Mouse (Mus musculus): Measurements from ENCODE around the gene Cobl. TPM values are rescaled to one million over a fixed set of nuclear protein-coding genes. Genes with fewer than 3 reads are reported as not detected.
A peak's percentile ranks its signal among the peaks of the same experiment; 100 is the strongest.

The Cobl gene
- polyA plus RNA-seq, 1 experiment from 2014 or later, result 14.2 TPM

DNA sequence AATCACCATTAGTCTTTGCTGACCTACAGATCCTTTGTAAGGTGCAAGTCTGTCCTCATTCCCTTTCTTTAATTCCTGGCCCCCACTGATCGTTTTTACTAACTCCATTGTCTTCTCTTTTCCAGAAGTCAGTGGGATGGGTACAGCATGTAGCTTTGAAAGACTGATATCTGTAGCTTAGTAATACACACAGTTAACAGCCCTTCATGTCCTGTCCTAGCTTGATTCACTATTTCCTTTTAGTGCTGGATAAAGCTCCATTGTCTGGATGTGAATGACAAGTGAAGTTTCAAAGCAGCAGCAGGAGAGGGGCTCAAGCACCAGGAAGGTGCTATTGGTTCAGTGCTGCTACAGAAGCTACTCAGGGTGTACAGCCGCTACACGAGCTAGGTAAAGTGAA lies 28.9 kb downstream of the Cobl start:
- Histone ChIP-seq H3K4me2 (replicated peaks; ENCODE audit: low read depth, low read length) (no peak overlapping the region), H3K9ac (replicated peaks; ENCODE audit: low read depth, low read length) (no peak overlapping the region), H3K4me3 (ENCODE audit: low read depth, low read length) (no peak overlapping the region), H3K27me3 (ENCODE audit: control insufficient read depth, insufficient read depth, low read length) (no peaks in the 10 kb centered on the region), H3K27ac (ENCODE audit: low read length) (no peak overlapping the region), H3K36me3 (ENCODE audit: control insufficient read depth, insufficient read depth, low read length) (no peaks in the 10 kb centered on the region), H3K9me3 (ENCODE audit: control insufficient read depth, low read depth, low read length) (no peaks in the 10 kb centered on the region), H3K4me1 (ENCODE audit: control insufficient read depth, insufficient read depth, low read length) (peaks cover 10% of the 10 kb centered on the region; the same call in 1 of the 2 replicates)
- WGBS, result 65% methylated on average over 3 of the region's 3 CpGs
- ATAC-seq (ENCODE audit: insufficient number of reproducible peaks, insufficient read depth, low FRiP score, low read depth), result no peak

DNA sequence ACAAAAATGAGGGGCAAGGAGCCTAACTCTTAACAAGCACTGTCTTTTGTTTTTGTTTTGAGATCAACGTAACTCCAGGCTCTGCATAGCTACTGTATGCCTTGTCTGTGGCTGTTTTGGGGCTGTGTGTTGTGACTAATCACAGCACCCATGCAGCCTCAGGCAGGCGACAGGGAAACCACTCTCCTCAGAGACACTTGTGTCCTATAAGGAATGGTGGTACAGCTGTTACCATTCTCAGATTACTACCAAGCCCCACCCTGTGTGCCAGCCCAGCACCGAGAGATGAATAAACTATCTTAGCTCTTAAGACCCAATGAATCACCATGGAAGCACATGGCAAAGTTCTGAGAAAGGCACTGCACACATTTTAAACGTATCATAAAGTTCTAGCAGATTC lies 29.7 kb downstream of the Cobl start:
- H3K4me1 ChIP-seq (ENCODE audit: control insufficient read depth, insufficient read depth, low read length), result peaks cover 17% of the 10 kb centered on the region; the same call in 1 of the 2 replicates
- no peak overlapping the region for H3K4me2 ChIP-seq (replicated peaks; ENCODE audit: low read depth, low read length)
- ATAC-seq (ENCODE audit: insufficient number of reproducible peaks, insufficient read depth, low FRiP score, low read depth), result no peak
- H3K27me3 ChIP-seq (ENCODE audit: control insufficient read depth, insufficient read depth, low read length), result no peaks in the 10 kb centered on the region
- no peak overlapping the region for H3K4me3 ChIP-seq (ENCODE audit: low read depth, low read length)
- no peaks in the 10 kb centered on the region for H3K36me3 ChIP-seq (ENCODE audit: control insufficient read depth, insufficient read depth, low read length)
- peak overlapping the region; percentile 15; the same call in 1 of the 2 replicates for H3K27ac ChIP-seq (ENCODE audit: low read length)
- 33% methylated on average over 4 of the region's 4 CpGs for WGBS
- H3K9ac ChIP-seq (replicated peaks; ENCODE audit: low read depth, low read length), result no peak overlapping the region
- no peaks in the 10 kb centered on the region for H3K9me3 ChIP-seq (ENCODE audit: control insufficient read depth, low read depth, low read length)

DNA sequence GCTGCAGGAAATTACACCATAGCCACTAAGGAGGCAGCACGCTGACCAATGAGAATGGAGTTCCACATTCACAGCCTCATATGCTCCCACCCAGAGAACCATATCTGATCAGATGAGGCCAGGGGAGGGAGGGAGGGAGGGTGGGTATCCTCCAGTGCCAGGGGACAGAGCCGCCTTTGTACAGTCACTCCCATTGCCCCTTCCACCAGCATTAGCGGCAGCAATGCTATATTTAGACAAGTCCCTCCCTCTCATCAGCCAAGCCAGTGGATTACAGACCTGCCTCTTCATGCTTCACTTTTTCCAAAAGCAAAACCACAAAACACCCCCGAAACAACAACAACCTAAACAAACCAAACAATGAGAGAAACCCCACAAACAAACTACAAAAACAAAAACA lies 30.2 kb downstream of the Cobl start:
- Histone ChIP-seq H3K9ac (replicated peaks; ENCODE audit: low read depth, low read length) (no peak overlapping the region), H3K27me3 (ENCODE audit: control insufficient read depth, insufficient read depth, low read length) (no peaks in the 10 kb centered on the region), H3K9me3 (ENCODE audit: control insufficient read depth, low read depth, low read length) (no peaks in the 10 kb centered on the region), H3K4me2 (replicated peaks; ENCODE audit: low read depth, low read length) (no peak overlapping the region), H3K4me3 (ENCODE audit: low read depth, low read length) (no peak overlapping the region), H3K27ac (ENCODE audit: low read length) (no peak overlapping the region), H3K4me1 (ENCODE audit: control insufficient read depth, insufficient read depth, low read length) (peaks cover 21% of the 10 kb centered on the region; the same call in 1 of the 2 replicates), H3K36me3 (ENCODE audit: control insufficient read depth, insufficient read depth, low read length) (no peaks in the 10 kb centered on the region)
- ATAC-seq (ENCODE audit: insufficient number of reproducible peaks, insufficient read depth, low FRiP score, low read depth), result no peak
- WGBS, result 47% methylated on average over 4 of the region's 4 CpGs

DNA sequence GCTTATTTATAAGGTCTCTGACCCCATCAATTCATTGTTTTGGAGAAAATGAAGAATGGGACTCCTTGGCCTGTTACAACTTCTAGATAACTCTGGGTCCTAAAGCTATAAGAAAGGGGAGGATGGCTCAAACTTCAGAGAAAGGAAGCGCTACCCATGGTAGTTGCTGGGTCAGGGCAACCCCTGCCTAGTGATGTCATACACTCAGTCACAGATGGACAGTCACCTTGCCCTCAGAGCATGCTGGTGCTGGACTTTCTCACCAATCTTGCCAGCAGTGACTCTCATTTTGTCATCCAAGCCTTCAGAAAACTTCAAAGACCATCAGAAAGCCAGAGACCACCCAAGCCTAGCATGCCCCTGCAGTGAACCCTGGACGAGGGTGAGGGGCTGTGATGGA lies 32.8 kb downstream of the Cobl start:
- Histone ChIP-seq H3K27me3 (ENCODE audit: control insufficient read depth, insufficient read depth, low read length) (no peaks in the 10 kb centered on the region), H3K4me3 (ENCODE audit: low read depth, low read length) (no peak overlapping the region), H3K27ac (ENCODE audit: low read length) (peak overlapping the region; percentile 64; the same call in 1 of the 2 replicates), H3K36me3 (ENCODE audit: control insufficient read depth, insufficient read depth, low read length) (no peaks in the 10 kb centered on the region), H3K4me2 (replicated peaks; ENCODE audit: low read depth, low read length) (no peak overlapping the region), H3K9me3 (ENCODE audit: control insufficient read depth, low read depth, low read length) (no peaks in the 10 kb centered on the region), H3K9ac (replicated peaks; ENCODE audit: low read depth, low read length) (no peak overlapping the region), H3K4me1 (ENCODE audit: control insufficient read depth, insufficient read depth, low read length) (peaks cover 22% of the 10 kb centered on the region; the same call in 1 of the 2 replicates)
- WGBS, result 70% methylated on average over 2 of the region's 2 CpGs
- ATAC-seq (ENCODE audit: insufficient number of reproducible peaks, insufficient read depth, low FRiP score, low read depth), result no peak

DNA sequence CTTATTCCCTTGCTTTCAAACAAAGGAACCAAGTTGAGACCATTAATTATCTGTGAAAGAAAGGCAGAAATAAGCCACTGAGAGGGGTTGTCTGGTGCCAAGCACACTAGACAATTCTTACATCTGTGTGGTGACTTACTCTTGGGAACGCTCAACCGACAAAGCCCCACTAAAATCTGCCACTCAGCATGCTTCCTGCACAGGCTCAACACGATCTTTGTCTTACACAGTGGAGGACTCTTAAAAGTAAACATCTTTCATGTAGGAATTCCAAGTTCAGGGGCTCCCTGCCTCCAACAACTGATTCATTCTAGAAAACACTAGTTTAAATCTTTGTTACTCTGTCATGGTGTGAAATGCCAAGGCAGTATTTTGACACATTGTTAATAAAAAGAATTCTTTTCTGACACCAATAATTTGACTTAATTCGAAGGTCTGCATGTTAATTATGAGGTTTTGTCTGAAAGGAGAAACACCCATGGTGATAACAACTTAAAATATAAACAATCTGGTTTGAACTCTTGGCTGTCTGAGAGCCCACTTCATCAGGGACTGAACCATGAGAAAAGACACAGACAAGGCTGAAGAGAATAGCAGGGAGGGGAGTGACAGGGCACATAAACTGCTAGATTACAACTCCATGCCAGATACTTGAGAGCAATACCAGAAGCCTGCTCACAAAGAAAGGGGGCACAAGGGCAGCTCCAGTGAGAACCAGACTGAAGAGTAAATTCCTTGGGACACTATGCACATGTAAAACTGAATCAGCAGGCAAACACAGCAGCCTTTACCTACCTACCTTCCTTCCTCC lies 34.3 kb downstream of the Cobl start:
- peak; percentile 72; the same call in 1 of the 2 replicates for ATAC-seq (ENCODE audit: insufficient number of reproducible peaks, insufficient read depth, low FRiP score, low read depth)
- no peak overlapping the region for H3K4me3 ChIP-seq (ENCODE audit: low read depth, low read length)
- peaks cover 25% of the 10 kb centered on the region; the same call in 1 of the 2 replicates for H3K4me1 ChIP-seq (ENCODE audit: control insufficient read depth, insufficient read depth, low read length)
- H3K27me3 ChIP-seq (ENCODE audit: control insufficient read depth, insufficient read depth, low read length), result no peaks in the 10 kb centered on the region
- no peak overlapping the region for H3K4me2 ChIP-seq (replicated peaks; ENCODE audit: low read depth, low read length)
- WGBS, result 6% methylated on average over 4 of the region's 4 CpGs
- H3K9me3 ChIP-seq (ENCODE audit: control insufficient read depth, low read depth, low read length), result no peaks in the 10 kb centered on the region
- no peak overlapping the region for H3K9ac ChIP-seq (replicated peaks; ENCODE audit: low read depth, low read length)
- H3K36me3 ChIP-seq (ENCODE audit: control insufficient read depth, insufficient read depth, low read length), result no peaks in the 10 kb centered on the region
- H3K27ac ChIP-seq (ENCODE audit: low read length), result peak overlapping the region; percentile 80

DNA sequence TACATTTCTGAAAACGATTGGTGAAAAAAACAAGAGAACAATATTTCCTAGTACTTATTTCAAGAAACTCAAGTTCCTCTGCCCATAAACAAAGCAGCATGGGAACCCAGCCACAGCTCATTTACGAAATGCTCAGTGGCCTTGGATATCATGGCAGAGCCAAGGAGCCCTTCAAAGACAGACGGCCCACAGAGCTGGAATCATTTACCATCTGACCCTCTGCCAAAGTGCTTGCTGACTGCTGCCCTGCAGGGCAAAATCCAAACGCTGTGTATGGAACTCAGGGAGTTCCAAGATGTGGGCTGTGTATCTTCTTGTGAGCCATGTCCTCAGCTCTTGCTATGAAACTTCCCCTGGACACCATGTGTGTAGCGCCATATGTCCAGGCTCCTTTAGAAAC lies 38.0 kb downstream of the Cobl start:
- no peak for ATAC-seq (ENCODE audit: insufficient number of reproducible peaks, insufficient read depth, low FRiP score, low read depth)
- Histone ChIP-seq H3K4me3 (ENCODE audit: low read depth, low read length) (no peak overlapping the region), H3K9me3 (ENCODE audit: control insufficient read depth, low read depth, low read length) (no peaks in the 10 kb centered on the region), H3K4me2 (replicated peaks; ENCODE audit: low read depth, low read length) (no peak overlapping the region), H3K9ac (replicated peaks; ENCODE audit: low read depth, low read length) (no peak overlapping the region), H3K4me1 (ENCODE audit: control insufficient read depth, insufficient read depth, low read length) (peaks cover 20% of the 10 kb centered on the region; the same call in 1 of the 2 replicates), H3K36me3 (ENCODE audit: control insufficient read depth, insufficient read depth, low read length) (no peaks in the 10 kb centered on the region), H3K27me3 (ENCODE audit: control insufficient read depth, insufficient read depth, low read length) (no peaks in the 10 kb centered on the region), H3K27ac (ENCODE audit: low read length) (no peak overlapping the region; the same call in 1 of the 2 replicates)
- WGBS, result 73% methylated on average over 5 of the region's 5 CpGs

DNA sequence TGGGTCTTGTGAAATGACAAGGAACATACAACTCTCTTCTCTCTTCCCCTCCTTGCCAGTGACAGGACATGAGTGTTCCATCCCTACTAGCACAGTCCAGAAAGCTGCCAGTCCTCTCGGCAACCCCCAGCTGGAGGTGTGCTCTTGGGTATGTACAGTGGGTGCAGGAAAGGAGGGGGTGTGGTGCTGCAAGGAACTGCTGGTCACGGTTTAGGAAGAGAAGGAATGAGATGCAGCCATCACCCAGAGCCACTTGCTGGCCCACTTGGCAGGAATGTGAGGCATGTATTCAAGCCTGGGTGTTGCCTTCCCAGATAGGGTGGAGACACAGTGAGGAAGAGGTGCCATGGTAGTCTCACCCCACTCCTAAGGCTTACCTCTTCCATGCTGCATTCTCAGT lies 40.6 kb downstream of the Cobl start:
- H3K9ac ChIP-seq (replicated peaks; ENCODE audit: low read depth, low read length), result no peak overlapping the region
- H3K4me1 ChIP-seq (ENCODE audit: control insufficient read depth, insufficient read depth, low read length), result 0 out of 2 replicates have a peak, but pooled peaks cover 3% of the 10 kb centered on the region
- no peaks in the 10 kb centered on the region for H3K9me3 ChIP-seq (ENCODE audit: control insufficient read depth, low read depth, low read length)
- H3K4me3 ChIP-seq (ENCODE audit: low read depth, low read length), result no peak overlapping the region
- no peaks in the 10 kb centered on the region for H3K27me3 ChIP-seq (ENCODE audit: control insufficient read depth, insufficient read depth, low read length)
- no peak overlapping the region for H3K27ac ChIP-seq (ENCODE audit: low read length)
- no peak overlapping the region for H3K4me2 ChIP-seq (replicated peaks; ENCODE audit: low read depth, low read length)
- WGBS, result 61% methylated on average over 2 of the region's 2 CpGs
- no peaks in the 10 kb centered on the region for H3K36me3 ChIP-seq (ENCODE audit: control insufficient read depth, insufficient read depth, low read length)
- no peak for ATAC-seq (ENCODE audit: insufficient number of reproducible peaks, insufficient read depth, low FRiP score, low read depth)

DNA sequence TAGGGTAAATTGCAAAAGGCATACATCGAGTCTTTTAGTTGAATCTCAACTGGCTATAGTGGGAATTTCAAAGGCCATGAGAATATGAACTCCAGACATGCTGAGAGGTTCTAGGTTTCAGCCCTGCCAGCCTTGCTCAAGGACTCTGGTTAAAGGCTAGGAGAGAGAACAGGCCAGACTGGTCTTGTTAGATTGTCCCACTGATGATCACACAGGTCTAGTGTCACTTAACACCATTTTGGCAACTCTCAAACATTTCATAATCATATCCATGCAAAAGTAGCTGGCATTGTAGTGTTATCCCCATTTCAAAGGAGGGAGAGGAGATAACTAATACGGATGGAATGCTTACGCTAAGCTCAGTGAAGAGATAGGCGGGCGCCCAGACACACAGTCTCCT lies 43.6 kb downstream of the Cobl start:
- Histone ChIP-seq H3K4me1 (ENCODE audit: control insufficient read depth, insufficient read depth, low read length) (no peaks in the 10 kb centered on the region), H3K27ac (ENCODE audit: low read length) (no peak overlapping the region), H3K36me3 (ENCODE audit: control insufficient read depth, insufficient read depth, low read length) (no peaks in the 10 kb centered on the region), H3K9me3 (ENCODE audit: control insufficient read depth, low read depth, low read length) (no peaks in the 10 kb centered on the region), H3K27me3 (ENCODE audit: control insufficient read depth, insufficient read depth, low read length) (no peaks in the 10 kb centered on the region), H3K4me3 (ENCODE audit: low read depth, low read length) (no peak overlapping the region), H3K4me2 (replicated peaks; ENCODE audit: low read depth, low read length) (no peak overlapping the region), H3K9ac (replicated peaks; ENCODE audit: low read depth, low read length) (no peak overlapping the region)
- WGBS, result 66% methylated on average over 5 of the region's 5 CpGs
- ATAC-seq (ENCODE audit: insufficient number of reproducible peaks, insufficient read depth, low FRiP score, low read depth), result no peak

Measured in stomach, embryonic 14.5 days (tissue).